Mouse (Mus musculus): ENCODE results near the gene Ptprb. TPM values are rescaled to one million over a fixed set of nuclear protein-coding genes. Genes with fewer than 3 reads are reported as not detected.

Ptprb gene
- polyA plus RNA-seq, 1 experiment from 2014 or later = 2.8 TPM

DNA sequence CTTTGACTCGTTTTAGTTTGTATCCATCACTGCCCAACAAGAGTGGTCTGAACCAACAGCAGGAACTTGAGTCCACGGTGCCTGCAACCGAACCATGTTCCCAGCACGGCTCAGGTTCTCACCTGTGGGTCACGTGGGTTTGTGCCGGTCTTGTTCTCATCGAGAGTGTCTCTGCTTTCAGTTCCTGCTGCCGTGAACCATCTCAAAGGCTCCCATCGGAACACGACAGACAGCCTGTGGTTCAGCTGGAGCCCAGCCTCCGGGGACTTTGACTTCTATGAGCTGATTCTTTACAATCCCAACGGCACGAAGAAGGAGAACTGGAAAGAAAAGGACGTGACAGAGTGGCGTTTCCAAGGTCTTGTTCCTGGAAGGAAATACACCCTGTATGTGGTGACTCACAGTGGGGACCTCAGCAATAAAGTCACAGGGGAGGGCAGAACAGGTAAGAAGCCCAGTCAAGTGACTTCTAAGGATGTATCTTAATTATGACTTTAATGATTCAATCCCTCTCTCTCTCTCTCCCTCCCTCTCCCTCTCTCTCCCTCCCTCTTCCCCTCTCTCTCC, 71.4 kb downstream of the Ptprb start:
- H3K4me2 ChIP-seq (replicated peaks) = no peak overlapping the region
- H3K36me3 ChIP-seq = no peaks in the 10 kb centered on the region
- 89% methylated on average over 15 of the region's 15 CpGs for WGBS

DNA sequence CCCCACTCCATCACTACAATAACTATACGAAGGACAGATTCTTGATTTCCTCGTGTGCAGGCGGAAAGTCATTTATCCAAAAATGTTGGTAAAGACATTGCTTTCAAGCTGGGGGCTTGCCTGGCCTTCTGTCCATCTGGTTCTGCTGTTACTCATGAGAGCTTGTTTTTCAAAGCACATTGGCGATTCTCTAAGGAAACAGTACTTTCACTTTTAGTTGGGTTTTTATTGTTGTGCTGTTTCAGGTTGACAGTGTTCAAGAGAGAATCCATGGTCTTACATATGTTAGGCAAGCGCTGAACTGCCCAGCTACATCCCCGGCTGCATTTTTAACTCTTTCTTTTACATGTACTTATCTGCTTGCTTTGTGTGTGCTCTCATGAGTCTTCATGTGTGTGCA, 73.7 kb downstream of the Ptprb start:
- Histone ChIP-seq H3K27me3 (no peaks in the 10 kb centered on the region), H3K36me3 (no peaks in the 10 kb centered on the region), H3K4me2 (replicated peaks) (no peak overlapping the region), H3K9ac (replicated peaks) (no peak overlapping the region), H3K9me3 (no peaks in the 10 kb centered on the region), H3K4me1 (replicated peaks) (no peaks in the 10 kb centered on the region), H3K4me3 (replicated peaks) (no peak overlapping the region), H3K27ac (no peak overlapping the region)
- no peak for ATAC-seq
- 93% methylated on average over 6 of the region's 6 CpGs for WGBS

More for the DNA sequence above, 71.4 kb downstream of the Ptprb start:
- no peak for ATAC-seq
- Histone ChIP-seq H3K9me3 (no peaks in the 10 kb centered on the region), H3K9ac (replicated peaks) (no peak overlapping the region), H3K4me1 (replicated peaks) (no peaks in the 10 kb centered on the region), H3K27me3 (no peaks in the 10 kb centered on the region), H3K27ac (no peak overlapping the region), H3K4me3 (replicated peaks) (no peak overlapping the region)

- no peak overlapping the region for H3K9ac ChIP-seq (replicated peaks)
- H3K4me2 ChIP-seq (replicated peaks) = no peak overlapping the region
- no peak overlapping the region for H3K4me3 ChIP-seq (replicated peaks)
- no peaks in the 10 kb centered on the region for H3K27me3 ChIP-seq
- H3K36me3 ChIP-seq = no peaks in the 10 kb centered on the region
- no peaks in the 10 kb centered on the region for H3K4me1 ChIP-seq (replicated peaks)
- ATAC-seq = no peak
- H3K9me3 ChIP-seq = no peaks in the 10 kb centered on the region
- no peak overlapping the region for H3K27ac ChIP-seq
- 34% methylated on average over 13 of the region's 13 CpGs for WGBS
Observed at GRCm38 (mm10) chr10:116350532-116350931, 75.2 kb downstream of the Ptprb start.

GRCm38 (mm10) chr10:116354372-116354771, 79.0 kb downstream of the Ptprb start:
- H3K27me3 ChIP-seq = no peaks in the 10 kb centered on the region
- ATAC-seq = no peak
- 54% methylated on average over 5 of the region's 5 CpGs for WGBS
- H3K36me3 ChIP-seq = no peaks in the 10 kb centered on the region
- no peaks in the 10 kb centered on the region for H3K9me3 ChIP-seq
- H3K27ac ChIP-seq = no peak overlapping the region
- H3K4me1 ChIP-seq (replicated peaks) = peaks cover 3% of the 10 kb centered on the region; the same call in 1 of the 2 replicates
- no peak overlapping the region for H3K4me3 ChIP-seq (replicated peaks)
- no peak overlapping the region for H3K9ac ChIP-seq (replicated peaks)
- H3K4me2 ChIP-seq (replicated peaks) = no peak overlapping the region

- Histone ChIP-seq H3K4me1 (replicated peaks) (peaks cover 18% of the 10 kb centered on the region), H3K9me3 (no peaks in the 10 kb centered on the region), H3K9ac (replicated peaks) (no peak overlapping the region), H3K4me2 (replicated peaks) (no peak overlapping the region), H3K36me3 (no peaks in the 10 kb centered on the region), H3K27ac (0 out of 2 replicates have a peak overlapping the region, but pooled peaks have one; percentile 39), H3K4me3 (replicated peaks) (no peak overlapping the region), H3K27me3 (no peaks in the 10 kb centered on the region)
- 41% methylated on average over 6 of the region's 6 CpGs for WGBS
- peak; percentile 85 for ATAC-seq
Observed at GRCm38 (mm10) chr10:116362181-116362580, 86.9 kb downstream of the Ptprb start.

DNA sequence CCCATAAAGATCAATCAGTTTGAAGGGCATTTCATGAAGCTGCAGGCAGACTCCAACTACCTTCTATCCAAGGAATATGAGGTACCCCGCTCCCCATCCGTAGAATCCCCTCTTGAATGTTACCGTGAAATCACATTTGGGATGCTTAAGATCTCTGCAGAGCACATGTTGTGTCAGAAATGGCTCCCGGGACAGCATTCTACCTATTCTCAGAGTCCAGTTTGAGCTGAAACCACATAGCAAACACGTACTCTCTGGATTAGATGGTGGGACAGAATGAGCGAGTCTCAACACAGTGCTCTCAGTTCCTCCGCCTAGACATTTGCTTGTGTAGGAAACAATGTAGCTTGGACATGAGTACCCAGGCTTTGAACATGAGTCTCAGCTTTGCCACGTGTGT, 87.3 kb downstream of the Ptprb start:
- no peak overlapping the region for H3K4me3 ChIP-seq (replicated peaks)
- H3K27ac ChIP-seq = 0 out of 2 replicates have a peak overlapping the region, but pooled peaks have one; percentile 37
- H3K9ac ChIP-seq (replicated peaks) = no peak overlapping the region
- no peaks in the 10 kb centered on the region for H3K27me3 ChIP-seq
- no peaks in the 10 kb centered on the region for H3K36me3 ChIP-seq
- peak; percentile 55 for ATAC-seq
- no peaks in the 10 kb centered on the region for H3K9me3 ChIP-seq
- peaks cover 18% of the 10 kb centered on the region for H3K4me1 ChIP-seq (replicated peaks)
- no peak overlapping the region for H3K4me2 ChIP-seq (replicated peaks)
- 45% methylated on average over 8 of the region's 8 CpGs for WGBS

DNA sequence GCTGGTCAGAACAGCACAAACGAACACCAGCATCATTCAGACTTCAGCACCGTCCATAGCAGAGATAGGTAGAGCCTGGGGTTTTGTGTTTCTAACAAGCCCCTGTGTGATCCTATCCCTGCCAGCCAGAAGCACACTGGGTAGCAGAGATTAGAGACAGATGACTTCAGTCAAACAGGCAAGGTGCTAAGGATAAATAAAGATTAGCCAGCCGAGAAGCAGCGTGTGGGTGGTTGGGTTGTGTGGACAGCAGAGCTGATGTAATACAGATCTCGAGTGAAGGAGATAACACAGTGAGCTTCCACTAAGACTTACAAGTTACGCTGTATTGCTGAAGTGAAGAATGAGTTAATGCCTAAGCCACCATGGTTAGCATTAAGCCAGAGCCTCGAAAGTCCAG, 89.4 kb downstream of the Ptprb start:
- Histone ChIP-seq H3K4me2 (replicated peaks) (no peak overlapping the region), H3K4me3 (replicated peaks) (no peak overlapping the region), H3K4me1 (replicated peaks) (peaks cover 15% of the 10 kb centered on the region), H3K27ac (no peak overlapping the region), H3K9ac (replicated peaks) (no peak overlapping the region), H3K27me3 (no peaks in the 10 kb centered on the region), H3K9me3 (no peaks in the 10 kb centered on the region), H3K36me3 (no peaks in the 10 kb centered on the region)
- no peak for ATAC-seq
- WGBS = 49% methylated on average over 7 of the region's 7 CpGs

- H3K27ac ChIP-seq = peak overlapping the region; percentile 8
Observed at GRCm38 (mm10) chr10:116370991-116371725, 95.8 kb downstream of the Ptprb start.

DNA sequence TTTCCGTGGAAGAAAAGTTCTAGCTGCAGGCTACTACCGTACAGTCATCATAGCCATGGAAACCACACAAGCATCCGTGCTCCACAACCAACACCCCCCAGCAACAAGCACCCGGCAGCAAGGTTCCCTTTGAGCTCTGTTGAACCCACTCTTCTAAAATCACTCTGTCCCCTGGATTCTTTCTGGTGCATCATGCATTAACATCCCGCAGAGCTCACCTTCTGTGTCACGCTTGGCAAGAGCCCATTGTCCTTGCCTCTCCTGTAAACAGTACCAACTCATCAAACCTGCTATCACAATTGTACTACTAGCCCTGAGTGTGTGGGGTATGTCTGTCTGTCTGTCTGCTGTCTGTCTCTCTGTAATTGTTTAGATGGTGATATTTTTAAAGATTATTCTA, 98.8 kb downstream of the Ptprb start:
- H3K9ac ChIP-seq (replicated peaks) = no peak overlapping the region
- H3K27me3 ChIP-seq = no peaks in the 10 kb centered on the region
- H3K27ac ChIP-seq = no peak overlapping the region
- WGBS = 85% methylated on average over 6 of the region's 6 CpGs
- peaks cover 10% of the 10 kb centered on the region for H3K4me1 ChIP-seq (replicated peaks)
- H3K4me2 ChIP-seq (replicated peaks) = no peak overlapping the region
- H3K4me3 ChIP-seq (replicated peaks) = no peak overlapping the region
- H3K9me3 ChIP-seq = no peaks in the 10 kb centered on the region
- no peaks in the 10 kb centered on the region for H3K36me3 ChIP-seq
- ATAC-seq = no peak

More at GRCm38 (mm10) chr10:116370991-116371725, 95.8 kb downstream of the Ptprb start:
- no peaks in the 10 kb centered on the region for H3K36me3 ChIP-seq
- no peaks in the 10 kb centered on the region for H3K9me3 ChIP-seq
- peak; percentile 63; the same call in 1 of the 2 replicates for ATAC-seq
- peaks cover 10% of the 10 kb centered on the region for H3K4me1 ChIP-seq (replicated peaks)
- 29% methylated on average over 6 of the region's 6 CpGs for WGBS
- H3K9ac ChIP-seq (replicated peaks) = no peak overlapping the region
- H3K27me3 ChIP-seq = no peaks in the 10 kb centered on the region
- H3K4me2 ChIP-seq (replicated peaks) = no peak overlapping the region
- no peak overlapping the region for H3K4me3 ChIP-seq (replicated peaks)

GRCm38 (mm10) chr10:116376853-116377252, 101.5 kb downstream of the Ptprb start:
- Histone ChIP-seq H3K9me3 (no peaks in the 10 kb centered on the region), H3K27me3 (0 out of 2 replicates have a peak, but pooled peaks cover 4% of the 10 kb centered on the region), H3K9ac (replicated peaks) (no peak overlapping the region), H3K36me3 (no peaks in the 10 kb centered on the region), H3K4me1 (replicated peaks) (no peaks in the 10 kb centered on the region), H3K27ac (no peak overlapping the region), H3K4me3 (replicated peaks) (no peak overlapping the region), H3K4me2 (replicated peaks) (no peak overlapping the region)
- no peak for ATAC-seq
- 93% methylated on average over 4 of the region's 4 CpGs for WGBS

DNA sequence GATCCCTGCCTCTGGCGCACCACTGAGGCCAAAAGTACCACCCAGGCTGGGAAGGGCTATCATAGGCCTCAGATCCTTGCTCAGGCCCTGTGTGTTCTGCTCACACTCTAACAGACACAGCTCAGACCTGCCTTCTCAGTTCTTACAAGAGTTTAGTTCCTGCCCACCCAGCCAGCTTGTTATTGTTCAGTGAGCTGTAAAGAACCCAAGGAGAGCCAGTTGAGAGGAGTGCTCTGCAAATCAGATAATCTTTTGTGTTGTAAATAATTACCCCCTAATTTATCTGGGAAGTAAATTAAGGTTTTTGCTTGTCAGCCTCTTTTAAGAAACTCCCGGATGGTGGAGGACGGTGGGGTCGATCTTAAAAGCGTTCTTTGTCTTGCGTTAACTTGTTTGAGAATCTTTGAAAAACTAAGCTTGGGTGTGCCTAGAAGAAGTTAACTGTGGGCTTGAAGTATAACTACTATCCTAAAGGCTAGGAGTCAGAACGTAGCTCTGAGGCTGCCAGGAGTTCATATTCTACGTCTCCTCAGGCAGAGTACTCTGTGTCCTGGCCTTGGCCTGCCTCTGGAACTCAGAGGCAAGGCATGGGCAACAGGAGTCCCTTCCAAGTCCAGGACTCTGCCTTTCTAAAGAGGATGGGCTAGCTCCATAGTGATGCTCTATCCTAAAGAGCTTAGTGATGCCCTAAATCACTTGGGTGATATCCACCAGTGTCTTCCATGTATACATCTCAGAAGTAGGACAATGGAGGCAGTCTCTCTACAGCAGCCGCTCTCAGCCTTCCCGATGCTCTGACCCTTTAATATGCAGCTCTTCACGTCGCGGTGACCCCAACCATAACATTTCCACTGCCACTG, 107.7 kb downstream of the Ptprb start:
- H3K27ac ChIP-seq = no peak overlapping the region
- WGBS = 44% methylated on average over 13 of the region's 13 CpGs
- no peak for ATAC-seq

GRCm38 (mm10) chr10:116384401-116384800, 109.1 kb downstream of the Ptprb start:
- 69% methylated on average over 4 of the region's 4 CpGs for WGBS
- H3K4me2 ChIP-seq (replicated peaks) = no peak overlapping the region

More for the DNA sequence above, 107.7 kb downstream of the Ptprb start:
- no peak overlapping the region for H3K4me3 ChIP-seq (replicated peaks)
- no peaks in the 10 kb centered on the region for H3K36me3 ChIP-seq
- no peak overlapping the region for H3K9ac ChIP-seq (replicated peaks)
- 0 out of 2 replicates have a peak, but pooled peaks cover 4% of the 10 kb centered on the region for H3K27me3 ChIP-seq
- no peak overlapping the region for H3K4me2 ChIP-seq (replicated peaks)
- H3K4me1 ChIP-seq (replicated peaks) = peaks cover 10% of the 10 kb centered on the region
- no peaks in the 10 kb centered on the region for H3K9me3 ChIP-seq

More at GRCm38 (mm10) chr10:116384401-116384800, 109.1 kb downstream of the Ptprb start:
- ATAC-seq = no peak
- Histone ChIP-seq H3K9ac (replicated peaks) (no peak overlapping the region), H3K36me3 (no peaks in the 10 kb centered on the region), H3K27ac (no peak overlapping the region), H3K4me3 (replicated peaks) (no peak overlapping the region), H3K4me1 (replicated peaks) (peaks cover 10% of the 10 kb centered on the region), H3K9me3 (no peaks in the 10 kb centered on the region), H3K27me3 (0 out of 2 replicates have a peak, but pooled peaks cover 4% of the 10 kb centered on the region)

All from midbrain, embryonic 13.5 days (tissue).